Mouse (Mus musculus) fat pad, adult 2 months (tissue): ENCODE measurements around the gene Hspb7.

Experiments
- DNase-seq: peaks from one replicate; pipeline ENCODE4 v3.0.0-alpha.2; 2011; ENCODE audit warnings: low read depth, low spot score; ENCODE audit errors: extremely low read depth

Hspb7 gene

DNA sequence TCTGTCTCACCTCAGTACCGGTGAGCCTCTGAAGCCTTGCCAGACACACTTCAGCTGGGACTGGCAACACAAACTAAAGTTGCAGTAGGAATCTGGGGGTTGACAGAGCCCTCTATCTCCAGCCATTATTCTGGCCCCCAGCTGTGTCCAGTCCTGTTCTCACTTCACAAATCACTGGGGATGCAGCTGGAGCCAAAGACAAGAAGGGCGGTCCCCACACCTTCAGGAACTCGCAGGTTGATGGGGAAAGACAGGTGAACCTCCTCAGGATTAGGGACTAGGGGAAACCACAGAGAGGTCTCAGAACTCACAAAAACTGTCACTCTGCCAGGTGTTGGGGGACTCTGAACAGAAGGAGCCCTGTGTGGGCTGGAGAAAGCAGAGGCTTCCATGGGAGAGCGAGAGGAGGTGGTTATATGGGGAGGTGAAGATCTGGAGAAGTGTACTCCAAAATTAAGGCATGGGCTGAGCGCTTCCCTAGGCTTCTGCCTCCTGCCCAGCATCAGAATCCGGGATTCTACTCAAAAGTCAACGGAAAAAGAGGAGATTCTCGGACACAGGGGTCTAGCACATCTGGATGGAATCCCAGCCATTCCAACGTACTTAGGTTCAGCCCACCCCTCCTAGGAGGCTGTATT, at the start of gene Hspb7:
Gene Hspb7 (plus strand): TSS at position 588 of the 638 bp plus-strand sequence.
- no peak for DNase-seq

- no peak for DNase-seq
Measured at GRCm38 (mm10) chr4:141372426-141372825, 48.2 kb upstream of the Hspb7 start.

DNA sequence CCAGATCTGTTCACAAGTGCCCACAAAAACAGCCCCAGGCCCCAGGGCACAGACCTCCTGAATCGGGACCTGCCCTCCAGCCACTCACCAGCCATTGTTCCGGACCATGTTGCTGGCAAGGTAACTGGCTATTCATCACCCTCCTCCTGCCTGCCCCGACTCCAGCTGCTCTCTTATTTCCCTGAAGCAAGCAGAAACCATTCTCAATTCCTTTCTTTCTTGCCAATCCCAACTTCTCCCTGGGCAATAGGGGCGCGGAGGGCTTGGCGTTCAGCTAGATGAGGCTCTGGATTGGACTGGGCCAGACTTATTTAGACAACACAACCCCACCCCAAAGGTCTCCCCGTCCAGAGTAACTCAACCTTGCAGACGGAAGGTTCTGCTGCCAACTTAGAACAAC, 40.9 kb upstream of the Hspb7 start:
- no peak for DNase-seq

GRCm38 (mm10) chr4:141382406-141382805, 38.2 kb upstream of the Hspb7 start:
- no peak for DNase-seq

DNA sequence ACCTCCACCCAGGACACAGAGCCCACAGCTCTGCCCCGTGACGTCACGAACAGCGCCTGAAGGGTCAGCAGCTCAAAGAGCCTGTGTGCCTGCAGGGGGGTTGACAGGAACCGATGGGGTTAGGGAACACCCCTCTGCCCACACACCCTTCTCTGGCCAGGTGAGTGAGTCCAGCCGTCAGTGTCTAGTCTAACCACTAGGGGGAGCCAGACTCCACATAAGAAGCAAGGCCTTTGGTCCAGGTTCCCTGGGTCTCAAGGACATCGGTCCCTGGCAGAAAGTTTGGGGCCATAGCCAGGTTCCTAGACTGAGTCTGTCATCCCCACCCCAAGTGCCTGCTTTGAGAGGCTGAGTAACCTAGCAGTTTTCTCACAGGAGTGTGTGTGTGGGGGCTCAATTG, 35.3 kb upstream of the Hspb7 start:
- DNase-seq = no peak

- DNase-seq = no peak
Measured at GRCm38 (mm10) chr4:141386150-141386549, 34.4 kb upstream of the Hspb7 start.

- DNase-seq = peak; percentile 14
Measured at GRCm38 (mm10) chr4:141387093-141387784, 33.3 kb upstream of the Hspb7 start.

DNA sequence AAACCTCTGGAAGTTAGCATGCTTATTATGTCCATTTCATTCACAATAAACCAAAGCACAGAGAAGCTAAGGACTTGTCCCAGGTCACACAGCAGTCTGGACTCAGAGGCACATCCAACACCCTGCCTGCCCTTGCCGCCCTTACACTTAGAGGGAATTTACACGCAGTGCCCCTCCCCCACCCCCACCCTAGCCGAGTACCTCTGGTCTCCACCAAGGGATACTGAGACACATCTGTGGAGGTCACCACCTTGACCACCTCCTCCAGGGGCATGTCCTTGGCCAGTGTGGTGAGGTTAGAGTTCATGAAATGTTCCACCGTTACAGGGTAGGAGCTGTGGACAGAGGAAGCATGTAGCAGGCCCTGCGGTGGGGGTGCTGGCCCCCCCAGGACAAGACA, 32.6 kb upstream of the Hspb7 start:
- no peak for DNase-seq

GRCm38 (mm10) chr4:141389366-141390150, 31.0 kb upstream of the Hspb7 start:
- no peak for DNase-seq

- no peak for DNase-seq
Measured at GRCm38 (mm10) chr4:141391293-141391692, 29.3 kb upstream of the Hspb7 start.

- no peak for DNase-seq
Measured at GRCm38 (mm10) chr4:141394751-141395150, 25.8 kb upstream of the Hspb7 start.

GRCm38 (mm10) chr4:141397861-141398260, 22.7 kb upstream of the Hspb7 start:
- no peak for DNase-seq

DNA sequence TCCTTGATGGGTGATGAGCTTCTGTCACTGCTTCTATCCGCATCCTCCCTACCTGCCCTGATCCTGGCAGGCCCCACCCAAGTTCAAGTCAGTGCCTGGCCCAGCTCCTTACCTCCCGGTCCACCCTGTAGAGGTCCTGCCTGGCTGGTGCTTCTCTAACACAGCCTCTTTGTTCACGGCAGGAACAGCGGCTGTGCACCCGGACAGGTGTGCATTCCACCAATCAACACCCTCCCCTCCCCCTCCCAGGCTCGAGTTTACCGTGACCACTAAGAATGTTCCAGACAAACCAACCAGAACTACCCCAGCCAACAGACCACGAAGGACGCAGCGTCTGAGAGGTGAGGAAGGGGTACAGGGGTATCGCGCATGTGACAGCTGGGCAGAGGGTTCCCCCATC, 22.0 kb upstream of the Hspb7 start, which contains the start of gene Clcnka:
Gene Clcnka (minus strand): TSS at position 180 of the 400 bp plus-strand sequence.
- DNase-seq = no peak

DNA sequence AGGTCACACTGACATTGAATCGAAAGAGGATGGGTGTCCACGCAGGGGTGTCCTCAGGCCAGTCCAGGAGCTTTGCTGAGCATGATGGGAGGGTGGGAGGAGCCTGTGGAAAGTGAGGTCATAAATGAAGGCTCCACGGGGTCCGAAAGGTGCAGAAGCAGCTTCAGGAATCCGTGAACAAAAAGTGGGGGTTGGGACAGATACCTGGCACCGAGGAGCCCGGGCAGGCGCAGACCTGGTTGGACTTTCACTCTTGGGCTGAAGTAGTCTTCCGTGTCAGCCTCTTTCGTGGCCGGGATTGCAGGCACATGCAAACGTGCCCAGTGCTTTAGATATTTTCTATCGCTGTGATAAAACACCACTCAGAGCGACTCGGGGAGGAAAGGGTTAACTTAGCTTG, 20.4 kb upstream of the Hspb7 start:
- DNase-seq = no peak

GRCm38 (mm10) chr4:141404518-141405313, 15.9 kb upstream of the Hspb7 start:
- no peak for DNase-seq

- DNase-seq = no peak
Measured at GRCm38 (mm10) chr4:141405314-141405622, 15.3 kb upstream of the Hspb7 start.

DNA sequence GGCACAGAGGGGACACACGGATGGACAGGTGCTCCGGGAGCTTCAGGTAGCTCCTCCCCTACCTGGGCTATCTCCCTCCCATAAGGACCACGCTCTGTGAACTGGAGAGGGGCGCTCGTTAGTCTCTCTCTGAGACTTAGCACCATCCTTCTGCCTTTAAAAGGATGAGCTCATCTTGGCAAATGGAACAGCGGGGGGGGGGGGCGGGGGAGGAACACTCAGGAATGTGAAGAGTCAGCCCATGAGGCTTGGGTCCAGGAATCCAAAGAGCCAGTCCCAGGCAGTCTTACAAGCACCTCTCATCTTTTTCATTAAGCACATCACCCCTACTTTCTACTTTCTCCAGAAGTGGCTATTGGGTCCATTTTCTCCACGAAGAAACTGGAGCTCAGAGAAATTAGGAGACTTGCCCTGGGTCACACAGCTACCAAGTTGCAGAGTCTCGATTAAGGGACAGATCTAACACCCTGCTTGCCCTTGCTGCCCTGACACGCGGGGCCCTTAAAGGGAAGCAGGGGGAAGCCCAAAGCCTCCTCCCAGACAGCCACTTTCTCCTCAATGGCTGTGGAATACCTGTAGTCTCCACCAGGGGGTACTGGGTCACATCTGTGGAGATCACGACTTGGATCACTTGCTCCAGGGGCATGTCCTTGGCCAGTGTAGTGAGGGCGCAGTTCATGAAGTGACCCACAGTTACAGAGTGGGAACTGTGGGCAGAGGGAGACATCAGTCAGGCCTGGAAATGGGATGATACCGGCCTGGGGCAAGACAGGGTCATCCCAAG, 13.9 kb upstream of the Hspb7 start:
- no peak for DNase-seq

GRCm38 (mm10) chr4:141408577-141408976, 12.0 kb upstream of the Hspb7 start:
- DNase-seq = no peak

DNA sequence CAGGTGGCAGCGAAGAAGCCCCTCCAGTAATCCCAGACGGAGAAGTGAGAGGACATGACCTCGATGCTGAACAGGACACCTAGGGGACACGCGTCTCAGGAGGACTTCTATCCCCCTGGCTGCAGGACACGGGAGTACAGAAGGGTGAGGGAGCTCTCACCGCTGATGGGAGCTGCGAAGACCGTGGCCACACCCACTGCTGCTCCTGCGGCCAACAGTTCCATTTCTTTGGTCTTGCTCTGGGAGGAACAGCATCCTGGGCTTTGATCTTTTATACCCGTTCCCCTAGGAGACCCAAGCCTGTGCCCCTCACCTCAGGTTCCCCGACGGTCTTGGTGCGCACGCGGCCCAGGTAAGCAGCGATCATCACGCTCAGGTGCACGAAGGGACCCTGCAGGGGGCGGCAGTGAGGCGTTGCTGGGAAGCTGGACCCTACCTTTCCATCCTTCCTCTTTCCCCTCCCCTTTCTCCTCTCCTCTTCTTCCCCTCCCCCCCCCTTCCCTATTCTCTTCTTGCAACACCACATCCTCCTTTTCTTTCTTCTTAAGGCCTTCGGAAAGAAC, 9.1 kb upstream of the Hspb7 start:
- no peak for DNase-seq

DNA sequence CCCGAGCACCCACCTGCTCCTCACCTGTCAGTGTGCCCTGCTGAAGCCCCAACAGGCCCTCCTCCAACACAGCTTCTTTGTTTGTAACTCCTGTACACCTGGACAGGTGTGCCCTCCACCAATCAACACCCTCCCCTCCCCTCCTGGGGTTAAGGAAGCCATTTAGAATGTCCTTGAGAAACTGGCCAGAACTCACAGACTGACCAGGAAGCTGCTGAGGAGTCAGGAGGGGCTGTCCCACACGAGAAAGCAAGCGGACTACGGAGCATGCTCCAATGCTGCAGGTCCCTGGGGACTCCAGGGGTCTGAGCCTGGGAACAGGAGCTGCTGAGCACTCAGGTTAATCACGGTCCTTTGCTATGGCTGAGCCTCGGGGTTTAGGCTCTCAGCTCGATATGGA, 4.7 kb upstream of the Hspb7 start, which contains the start of gene Clcnkb:
Gene Clcnkb (minus strand): TSS at position 91 of the 400 bp plus-strand sequence.
- DNase-seq = no peak
